Mouse (Mus musculus) midbrain, embryonic 15.5 days (tissue): ENCODE measurements at regions not wholly inside any gene's neighbourhood (a gene's known extent, or its start where the extent isn't known, plus 50 kb on each side); places are given as distances from the start of the nearest gene placed in this dataset.

Experiments
- ATAC-seq: fragments of 200-750 bp; cut with Nextera tagmentation; replicated peaks from 2 replicates; pipeline ENCODE4 v1.8.0; 2017; ENCODE audit warnings: moderate TSS enrichment
- H3K27ac ChIP-seq: fragments of 300-500 bp; sonication (generic); 2 replicates; pipeline ENCODE4 v1.5.1; 2015; ENCODE audit warnings: mild to moderate bottlenecking, inconsistent platforms
- H3K27me3 ChIP-seq: fragments of 300-500 bp; sonication (generic); replicated peaks from 2 replicates; pipeline ENCODE4 v1.6.1; 2015; ENCODE audit warnings: inconsistent platforms
- H3K36me3 ChIP-seq: fragments of 300-500 bp; sonication (generic); replicated peaks from 2 replicates; pipeline ENCODE4 v1.6.1; 2015; ENCODE audit warnings: inconsistent platforms
- H3K4me1 ChIP-seq: fragments of 300-500 bp; sonication (generic); 2 replicates; pipeline ENCODE4 v1.6.1; 2015; ENCODE audit warnings: inconsistent platforms
- H3K4me2 ChIP-seq: fragments of 300-500 bp; sonication (generic); 2 replicates; pipeline ENCODE4 v1.6.1; 2015; ENCODE audit warnings: inconsistent platforms, mild to moderate bottlenecking, moderate library complexity
- H3K4me3 ChIP-seq: fragments of 300-500 bp; sonication (generic); 2 replicates; pipeline ENCODE4 v1.5.1; 2015; ENCODE audit warnings: mild to moderate bottlenecking, inconsistent platforms
- H3K9ac ChIP-seq: fragments of 300-500 bp; sonication (generic); 2 replicates; pipeline ENCODE4 v1.6.1; 2015; ENCODE audit warnings: mild to moderate bottlenecking, inconsistent platforms
- H3K9me3 ChIP-seq: fragments of 300-500 bp; sonication (generic); 2 replicates; pipeline ENCODE4 v1.6.1; 2016; ENCODE audit warnings: inconsistent platforms
- WGBS: fragments of 180-500 bp; shearing (Covaris S2); methylation state at CpG from one replicate; pipeline ENCODE4 v1.1.7; 2015; ENCODE audit warnings: mixed read lengths; 5-methylcytosine and 5-hydroxymethylcytosine counted together

GRCm38 (mm10) chr3:143614895-143615294 is 590.1 kb downstream of the Lmo4 start:
- no peak overlapping the region for H3K27ac ChIP-seq
- no peaks in the 10 kb centered on the region for H3K9me3 ChIP-seq
- 51% methylated on average over 5 of the region's 5 CpGs for WGBS
- ATAC-seq, result 0 out of 2 replicates have a peak, but pooled peaks have one; percentile 48
- no peak overlapping the region for H3K4me3 ChIP-seq
- H3K9ac ChIP-seq, result no peak overlapping the region
- H3K4me2 ChIP-seq, result no peak overlapping the region
- H3K4me1 ChIP-seq, result no peaks in the 10 kb centered on the region
- H3K27me3 ChIP-seq, result no peaks in the 10 kb centered on the region
- no peaks in the 10 kb centered on the region for H3K36me3 ChIP-seq

GRCm38 (mm10) chr3:143614004-143614403 is 591.0 kb downstream of the Lmo4 start:
- WGBS, result 94% methylated on average over 3 of the region's 3 CpGs

GRCm38 (mm10) chr3:143609673-143610072 is 595.3 kb downstream of the Lmo4 start:
- Histone ChIP-seq H3K9me3 (no peaks in the 10 kb centered on the region), H3K4me3 (no peak overlapping the region), H3K4me1 (no peaks in the 10 kb centered on the region), H3K9ac (no peak overlapping the region), H3K27me3 (no peaks in the 10 kb centered on the region), H3K4me2 (no peak overlapping the region), H3K36me3 (no peaks in the 10 kb centered on the region), H3K27ac (no peak overlapping the region)
- no peak for ATAC-seq
- 37% methylated on average over 2 of the region's 2 CpGs for WGBS

More at GRCm38 (mm10) chr3:143614004-143614403, 591.0 kb downstream of the Lmo4 start:
- ATAC-seq, result no peak
- Histone ChIP-seq H3K36me3 (no peaks in the 10 kb centered on the region), H3K27me3 (no peaks in the 10 kb centered on the region), H3K4me2 (no peak overlapping the region), H3K9ac (no peak overlapping the region), H3K9me3 (no peaks in the 10 kb centered on the region), H3K4me3 (no peak overlapping the region), H3K27ac (no peak overlapping the region), H3K4me1 (no peaks in the 10 kb centered on the region)

- Histone ChIP-seq H3K9ac (no peak overlapping the region), H3K9me3 (no peaks in the 10 kb centered on the region), H3K27ac (no peak overlapping the region), H3K36me3 (no peaks in the 10 kb centered on the region), H3K4me1 (peaks cover 9% of the 10 kb centered on the region), H3K27me3 (no peaks in the 10 kb centered on the region), H3K4me3 (no peak overlapping the region), H3K4me2 (no peak overlapping the region)
- ATAC-seq, result no peak
- WGBS, result 63% methylated on average over 2 of the region's 2 CpGs
Observed at GRCm38 (mm10) chr3:143599120-143599519, 605.9 kb downstream of the Lmo4 start.

- Histone ChIP-seq H3K4me2 (peak overlapping the region; percentile 16; the same call in 1 of the 2 replicates), H3K4me1 (peaks cover 9% of the 10 kb centered on the region), H3K9ac (no peak overlapping the region), H3K27me3 (no peaks in the 10 kb centered on the region), H3K9me3 (no peaks in the 10 kb centered on the region), H3K4me3 (no peak overlapping the region), H3K27ac (no peak overlapping the region), H3K36me3 (no peaks in the 10 kb centered on the region)
- WGBS, result 16% methylated on average over 11 of the region's 11 CpGs
- peak; percentile 56; the same call in 1 of the 2 replicates for ATAC-seq
Observed at GRCm38 (mm10) chr3:143596949-143597593, 607.9 kb downstream of the Lmo4 start.

- 84% methylated on average over 5 of the region's 5 CpGs for WGBS
- ATAC-seq, result no peak
Observed at GRCm38 (mm10) chr3:143596011-143596683, 608.9 kb downstream of the Lmo4 start.

GRCm38 (mm10) chr3:143595081-143595480 is 609.9 kb downstream of the Lmo4 start:
- Histone ChIP-seq H3K36me3 (no peaks in the 10 kb centered on the region), H3K4me2 (no peak overlapping the region), H3K27ac (no peak overlapping the region), H3K27me3 (no peaks in the 10 kb centered on the region), H3K9me3 (no peaks in the 10 kb centered on the region), H3K4me3 (no peak overlapping the region), H3K9ac (no peak overlapping the region), H3K4me1 (peaks cover 9% of the 10 kb centered on the region)
- WGBS, result 87% methylated on average over 2 of the region's 2 CpGs
- ATAC-seq, result no peak

More at GRCm38 (mm10) chr3:143596011-143596683, 608.9 kb downstream of the Lmo4 start:
- H3K27ac ChIP-seq, result no peak overlapping the region
- H3K36me3 ChIP-seq, result no peaks in the 10 kb centered on the region
- no peak overlapping the region for H3K4me3 ChIP-seq
- H3K9me3 ChIP-seq, result no peaks in the 10 kb centered on the region
- H3K4me1 ChIP-seq, result peaks cover 9% of the 10 kb centered on the region
- H3K4me2 ChIP-seq, result no peak overlapping the region
- no peak overlapping the region for H3K9ac ChIP-seq
- H3K27me3 ChIP-seq, result no peaks in the 10 kb centered on the region

GRCm38 (mm10) chr3:143594676-143595075 is 610.3 kb downstream of the Lmo4 start:
- Histone ChIP-seq H3K27me3 (no peaks in the 10 kb centered on the region), H3K4me2 (no peak overlapping the region), H3K4me3 (no peak overlapping the region), H3K9me3 (no peaks in the 10 kb centered on the region), H3K9ac (no peak overlapping the region), H3K27ac (no peak overlapping the region), H3K4me1 (peaks cover 9% of the 10 kb centered on the region), H3K36me3 (no peaks in the 10 kb centered on the region)
- no peak for ATAC-seq
- 88% methylated on average over 7 of the region's 7 CpGs for WGBS

- Histone ChIP-seq H3K36me3 (no peaks in the 10 kb centered on the region), H3K27me3 (no peaks in the 10 kb centered on the region), H3K9ac (no peak overlapping the region), H3K27ac (no peak overlapping the region), H3K4me3 (no peak overlapping the region), H3K9me3 (no peaks in the 10 kb centered on the region), H3K4me1 (no peaks in the 10 kb centered on the region), H3K4me2 (no peak overlapping the region)
- WGBS, result 91% methylated on average over 5 of the region's 5 CpGs
- no peak for ATAC-seq
Observed at GRCm38 (mm10) chr3:143586653-143587052, 618.4 kb downstream of the Lmo4 start.

- WGBS, result 90% methylated on average over 6 of the region's 6 CpGs
- H3K27me3 ChIP-seq, result no peaks in the 10 kb centered on the region
- no peaks in the 10 kb centered on the region for H3K4me1 ChIP-seq
- no peak overlapping the region for H3K9ac ChIP-seq
- no peaks in the 10 kb centered on the region for H3K9me3 ChIP-seq
- H3K36me3 ChIP-seq, result no peaks in the 10 kb centered on the region
- H3K27ac ChIP-seq, result no peak overlapping the region
- H3K4me2 ChIP-seq, result no peak overlapping the region
- no peak overlapping the region for H3K4me3 ChIP-seq
- ATAC-seq, result no peak
Observed at GRCm38 (mm10) chr3:143584692-143585603, 620.1 kb downstream of the Lmo4 start.

GRCm38 (mm10) chr3:143576338-143577007 is 628.5 kb downstream of the Lmo4 start:
- Histone ChIP-seq H3K9ac (no peak overlapping the region), H3K4me1 (no peaks in the 10 kb centered on the region), H3K4me3 (no peak overlapping the region), H3K9me3 (no peaks in the 10 kb centered on the region), H3K27me3 (no peaks in the 10 kb centered on the region), H3K36me3 (no peaks in the 10 kb centered on the region), H3K27ac (no peak overlapping the region), H3K4me2 (no peak overlapping the region)
- WGBS, result 92% methylated on average over 7 of the region's 7 CpGs
- ATAC-seq, result no peak

GRCm38 (mm10) chr3:143575737-143576136 is 629.3 kb downstream of the Lmo4 start:
- no peak for ATAC-seq
- WGBS, result 84% methylated on average over 8 of the region's 8 CpGs
- H3K4me2 ChIP-seq, result no peak overlapping the region

More at GRCm38 (mm10) chr3:143575737-143576136, 629.3 kb downstream of the Lmo4 start:
- no peaks in the 10 kb centered on the region for H3K9me3 ChIP-seq
- H3K4me3 ChIP-seq, result no peak overlapping the region
- H3K27ac ChIP-seq, result no peak overlapping the region
- no peaks in the 10 kb centered on the region for H3K4me1 ChIP-seq
- H3K36me3 ChIP-seq, result no peaks in the 10 kb centered on the region
- H3K27me3 ChIP-seq, result no peaks in the 10 kb centered on the region
- H3K9ac ChIP-seq, result no peak overlapping the region
